Mouse (Mus musculus): Measurements from ENCODE around the gene Galnt10.

GRCm38 (mm10) chr11:57809017-57809731 lies 163.9 kb downstream of the Galnt10 start:
- TF ChIP-seq MAFK (IDR thresholded peaks at IDR 0.05; ENCODE audit: insufficient read depth, low read depth, low read length) (no peak), CHD2 (IDR thresholded peaks at IDR 0.05; ENCODE audit: low read depth, low read length) (no peak), HCFC1 (IDR thresholded peaks at IDR 0.05; ENCODE audit: borderline replicate concordance, insufficient read depth, low read length) (no peak)

Measured in ES-E14 (cell line).